Mouse (Mus musculus): ENCODE data around the gene Trabd. TPM values are rescaled to one million over a fixed set of nuclear protein-coding genes. Genes with fewer than 3 reads are reported as not detected.

Trabd gene
- total RNA-seq, 2 experiments from 2014 or later = 45.6 to 50.5 TPM

DNA sequence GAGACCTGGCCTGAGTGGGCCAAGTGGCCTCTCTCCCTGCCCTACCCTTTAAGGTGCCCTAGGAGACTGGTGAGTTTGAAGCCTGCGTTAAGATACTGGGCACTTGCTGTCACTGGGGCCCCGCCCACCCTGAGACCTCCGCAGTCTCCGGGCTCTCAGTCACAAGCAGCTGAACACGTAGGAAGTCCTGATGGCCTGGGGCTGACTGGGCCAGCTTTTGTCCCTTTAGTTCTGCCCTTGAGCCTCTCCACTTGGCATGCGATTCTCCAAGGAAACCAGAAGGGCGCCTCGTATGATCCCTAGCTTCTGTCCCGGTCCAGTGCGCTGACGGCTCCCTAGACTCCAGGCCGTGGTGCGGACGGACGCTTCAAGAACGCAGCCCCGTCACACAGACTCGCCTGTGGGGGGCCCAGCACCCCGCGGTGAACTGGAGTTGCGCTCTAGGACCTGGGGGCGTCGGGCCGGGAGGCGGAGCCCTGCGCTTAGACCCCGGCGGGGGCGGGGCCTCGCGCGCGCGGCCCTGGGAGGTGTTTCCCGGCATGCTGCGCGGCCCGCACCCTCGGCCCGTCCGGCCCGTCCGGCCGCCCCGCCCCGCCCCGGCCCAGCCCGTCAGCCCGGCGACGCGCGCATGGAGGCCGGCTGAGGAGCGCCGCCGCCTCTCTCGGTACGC lies 689 bp downstream of the Trabd start:
- intact Hi-C loops (cut with DNase I) = loop anchor here (2.0 kb wide), 1 partner anchor 135 kb away; the partner anchor contains the start of gene Ppp6r2

DNA sequence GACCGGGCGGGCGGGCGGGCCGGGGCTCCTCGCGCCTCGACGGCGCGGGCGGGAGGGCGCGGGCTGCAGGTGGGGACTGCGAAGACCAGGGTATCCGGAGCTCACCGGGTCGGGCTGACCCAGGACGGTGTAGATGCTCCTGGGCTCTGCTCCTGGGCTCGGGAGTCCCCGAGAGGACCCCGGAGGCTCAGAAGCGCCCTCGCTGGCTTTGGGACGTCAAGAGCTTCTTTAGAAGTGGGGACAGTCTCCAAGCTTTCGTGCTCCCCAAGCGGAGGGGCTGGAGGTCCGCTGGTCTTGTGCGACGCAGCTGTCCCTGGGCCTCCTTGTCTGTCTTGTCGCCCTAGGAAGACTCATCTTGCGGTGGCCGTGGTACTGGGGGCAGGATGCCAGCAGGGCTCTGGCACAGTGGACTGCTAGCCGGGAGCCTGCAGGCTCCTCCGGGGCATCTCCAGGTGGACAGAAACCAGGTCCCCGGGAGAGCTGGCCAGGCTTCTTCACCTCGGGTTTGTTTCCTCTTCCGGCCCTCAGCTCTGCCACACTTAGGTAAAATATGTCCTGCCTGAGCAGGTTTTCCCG lies 1.3 kb downstream of the Trabd start:
- intact Hi-C loops (cut with DNase I) = loop anchor here (2.0 kb wide), 1 partner anchor 135 kb away; the partner anchor contains the start of gene Ppp6r2
- DNase-seq = peak in 1 of 2 experiments; percentile 50

More for the DNA sequence above, 689 bp downstream of the Trabd start:
- DNase-seq = peak; percentile 87 to 90

DNA sequence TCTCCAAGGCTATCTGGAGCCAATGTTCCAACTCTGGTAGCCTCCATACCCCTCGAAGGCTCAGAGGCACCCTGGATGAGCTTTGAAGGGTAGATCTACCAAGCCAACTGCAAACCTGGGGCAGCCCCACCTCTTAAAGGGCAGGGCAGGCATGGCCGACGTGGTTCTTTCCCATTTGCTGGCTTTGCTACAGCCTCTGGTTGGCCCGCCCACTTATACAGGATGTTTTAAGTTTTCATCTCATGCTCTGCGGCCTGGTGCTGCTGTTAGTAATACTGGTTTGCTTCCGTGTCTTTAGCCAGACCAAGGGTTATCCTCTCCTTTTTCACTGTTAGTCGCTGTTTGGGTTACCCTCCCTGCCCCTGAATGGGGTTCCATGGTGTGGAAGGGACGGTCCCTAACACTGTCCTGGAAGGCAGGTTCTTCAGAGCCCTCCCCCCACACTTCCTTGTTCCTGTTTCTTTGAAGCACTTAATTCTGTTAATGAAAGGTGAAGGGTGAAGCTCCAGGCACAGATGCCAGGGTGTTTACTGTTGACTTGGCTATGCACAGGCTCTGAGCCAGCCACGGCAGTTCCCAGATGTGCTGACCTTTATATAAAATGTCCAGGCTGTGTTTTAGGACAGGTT lies 3.4 kb downstream of the Trabd start:
- DNase-seq = peak; percentile 34 to 35
- intact Hi-C loops (cut with DNase I) = loop anchor here (2.0 kb wide), 1 partner anchor 260 kb away; the partner anchor contains the start of genes Alg12 and Creld2

DNA sequence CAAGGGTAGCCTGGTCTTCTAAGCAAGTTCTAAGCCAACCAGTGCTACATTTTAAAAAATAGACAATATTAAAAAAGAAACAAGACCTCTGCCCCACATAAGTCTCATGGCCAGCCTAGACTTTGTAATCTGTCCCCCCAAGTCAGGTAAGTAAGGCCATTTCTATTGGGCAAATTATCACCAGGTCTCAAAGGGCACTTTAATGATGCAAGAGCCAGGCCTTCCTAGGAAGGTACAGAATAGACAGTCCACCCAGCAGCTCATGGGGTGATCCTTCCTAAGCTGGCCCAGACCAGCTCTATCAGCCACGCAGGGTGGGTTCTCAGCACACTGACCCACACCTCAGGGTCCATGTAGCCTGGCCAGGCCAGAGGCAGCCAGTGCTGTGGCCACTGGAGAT lies 9.0 kb downstream of the Trabd start:
- DNase-seq = no peak
- intact Hi-C loops (cut with DNase I) = no loop called here

DNA sequence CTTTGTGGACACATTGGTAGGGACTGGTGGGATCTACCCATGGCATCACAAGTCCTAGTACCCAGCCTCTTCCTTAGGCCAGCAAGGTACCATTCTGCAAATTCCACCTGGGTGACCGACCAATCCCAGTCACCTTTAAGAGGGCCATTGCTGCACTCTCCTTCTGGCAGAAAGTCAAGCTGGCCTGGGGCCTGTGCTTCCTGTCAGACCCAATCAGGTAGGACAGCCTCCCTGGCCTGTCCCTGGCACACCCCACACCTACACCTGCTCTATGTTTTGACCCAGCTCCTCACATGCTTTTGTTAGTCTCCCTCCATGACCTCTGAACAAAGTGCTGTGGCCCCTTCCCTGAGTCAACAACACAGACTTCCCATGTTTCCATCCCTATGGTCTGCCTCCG lies 9.9 kb downstream of the Trabd start:
- no peak for DNase-seq
- intact Hi-C loops (cut with DNase I) = no loop called here

DNA sequence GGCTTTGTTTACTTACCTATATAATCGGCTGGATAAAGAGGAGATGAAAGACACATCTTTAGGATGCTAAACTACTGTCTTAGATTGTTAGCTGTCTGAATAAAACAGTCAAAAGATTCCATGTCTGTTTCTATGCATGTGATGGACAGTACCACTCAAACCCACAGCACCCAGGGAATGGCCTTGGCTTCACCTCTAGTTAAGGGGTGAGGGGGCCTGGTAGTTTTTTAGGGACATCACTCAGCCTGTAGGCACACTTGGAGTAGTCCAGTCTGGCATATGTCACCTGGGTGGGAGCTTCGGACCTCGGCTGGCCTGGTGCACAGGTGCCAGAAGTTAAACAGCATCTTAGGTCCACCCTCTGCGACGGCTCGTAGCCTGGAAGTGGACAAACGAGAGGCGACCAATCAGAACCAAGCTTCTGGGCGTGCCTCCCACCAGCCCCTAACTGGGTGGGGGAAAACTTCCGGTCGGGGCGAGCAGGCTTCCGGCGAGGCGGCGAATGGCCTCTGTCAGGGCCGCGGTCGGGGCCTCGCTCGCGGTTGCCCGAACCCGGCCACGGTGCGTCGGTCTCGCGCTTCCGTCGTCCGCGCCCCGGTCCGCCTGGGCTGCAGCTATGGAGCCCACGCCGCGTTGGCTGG lies 13.8 kb downstream of the Trabd start, which contains the start of gene Selenoo:
Gene Selenoo, plus strand, starts transcription at position 478 of the 641 bp plus-strand sequence.
- intact Hi-C loops (cut with DNase I) = loop anchor here (1.0 kb wide), 1 partner anchor 11 kb away; no protein-coding TSS in a partner anchor
- peak; percentile 89 to 93 for DNase-seq

DNA sequence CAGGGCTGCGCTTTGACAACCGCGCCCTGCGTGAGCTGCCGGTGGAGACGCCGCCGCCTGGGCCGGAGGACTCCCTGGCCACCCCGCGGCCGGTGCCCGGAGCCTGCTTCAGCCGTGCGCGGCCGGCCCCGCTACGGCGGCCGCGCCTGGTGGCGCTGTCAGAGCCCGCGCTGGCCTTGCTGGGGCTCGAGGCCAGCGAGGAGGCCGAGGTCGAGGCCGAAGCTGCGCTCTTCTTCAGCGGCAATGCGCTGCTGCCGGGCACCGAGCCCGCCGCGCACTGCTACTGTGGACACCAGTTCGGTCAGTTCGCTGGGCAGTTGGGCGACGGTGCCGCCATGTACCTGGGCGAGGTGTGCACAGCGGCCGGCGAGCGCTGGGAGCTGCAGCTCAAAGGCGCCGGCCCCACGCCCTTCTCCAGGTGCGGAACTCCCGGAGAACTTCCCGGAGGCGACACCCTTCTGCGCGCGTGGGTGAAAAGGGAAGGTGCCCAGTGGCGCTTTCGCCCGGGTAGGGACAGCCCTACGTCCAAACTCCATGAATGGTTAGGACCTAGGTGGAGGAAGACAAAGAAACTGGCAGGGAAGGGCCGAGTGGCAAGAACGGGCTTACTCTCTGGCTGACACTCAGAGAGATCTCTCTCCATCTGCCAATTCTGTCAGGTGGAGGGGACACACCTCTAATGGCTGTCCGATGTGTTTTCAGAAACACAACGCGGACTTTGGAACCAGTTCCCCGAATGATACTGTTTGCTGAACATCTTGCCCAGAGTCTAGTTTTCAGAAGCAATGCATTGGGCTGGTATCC lies 14.5 kb downstream of the Trabd start:
- DNase-seq = no peak
- intact Hi-C loops (cut with DNase I) = loop anchor here (1.0 kb wide), 1 partner anchor 12 kb away; no protein-coding TSS in a partner anchor

DNA sequence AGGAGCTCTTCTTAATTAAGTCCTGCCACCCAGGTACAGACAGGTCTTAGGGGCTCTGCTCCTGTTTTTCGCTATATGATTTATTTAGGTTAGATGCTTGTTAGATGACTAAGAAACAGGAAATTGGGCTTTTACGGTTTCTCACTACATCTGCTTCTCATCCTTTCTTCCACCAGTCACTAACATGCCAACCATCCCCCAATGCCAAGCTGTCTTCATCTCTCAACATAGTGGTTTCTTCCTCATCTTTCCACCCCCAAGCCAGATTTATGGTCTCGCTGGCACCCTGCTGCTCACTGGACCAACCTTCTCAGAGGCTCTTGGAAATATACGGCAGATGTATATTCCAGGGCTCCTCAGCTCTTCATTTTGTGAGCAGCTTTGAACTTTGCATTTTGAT lies 15.7 kb downstream of the Trabd start:
- intact Hi-C loops (cut with DNase I) = no loop called here
- no peak for DNase-seq

DNA sequence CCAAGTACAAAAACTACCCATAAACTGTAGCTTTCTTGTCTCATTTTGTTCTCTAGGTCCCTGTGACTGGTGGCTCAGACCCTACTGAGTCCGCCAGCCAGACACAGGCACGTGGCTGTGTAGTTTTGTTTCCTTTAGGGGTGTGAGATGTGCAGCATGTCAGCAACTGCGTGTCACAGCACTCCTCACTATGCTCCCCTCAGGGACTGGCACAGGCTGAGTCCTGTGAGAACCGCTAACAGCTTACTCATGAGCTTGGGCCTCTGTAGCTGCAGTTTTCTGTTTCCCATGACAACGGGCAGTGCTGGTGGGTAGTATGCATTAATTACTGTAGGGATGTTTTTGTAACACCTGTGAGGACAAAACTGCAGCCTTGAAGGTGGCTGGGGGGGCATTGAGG lies 17.3 kb downstream of the Trabd start:
- DNase-seq = no peak
- intact Hi-C loops (cut with DNase I) = no loop called here

DNA sequence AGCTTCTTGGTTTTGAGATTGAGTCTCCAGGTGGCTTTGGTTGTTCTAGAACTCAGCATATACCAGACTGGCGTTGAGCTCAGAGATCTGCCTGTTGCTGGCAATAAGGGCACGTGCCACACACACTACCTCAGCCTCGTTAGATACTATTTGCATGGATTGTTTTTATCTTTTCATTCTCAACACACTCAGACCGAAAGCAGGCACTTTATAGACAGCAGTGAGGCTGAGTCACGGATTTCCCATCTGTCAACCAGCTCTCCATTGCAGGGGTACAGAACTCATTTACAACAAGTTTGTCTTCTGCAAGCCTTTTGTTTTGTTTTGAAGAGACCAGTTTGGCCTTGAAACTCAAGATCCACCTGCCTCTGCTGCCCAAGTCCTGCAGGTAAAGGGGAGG lies 22.5 kb downstream of the Trabd start:
- intact Hi-C loops (cut with DNase I) = no loop called here
- no peak for DNase-seq

DNA sequence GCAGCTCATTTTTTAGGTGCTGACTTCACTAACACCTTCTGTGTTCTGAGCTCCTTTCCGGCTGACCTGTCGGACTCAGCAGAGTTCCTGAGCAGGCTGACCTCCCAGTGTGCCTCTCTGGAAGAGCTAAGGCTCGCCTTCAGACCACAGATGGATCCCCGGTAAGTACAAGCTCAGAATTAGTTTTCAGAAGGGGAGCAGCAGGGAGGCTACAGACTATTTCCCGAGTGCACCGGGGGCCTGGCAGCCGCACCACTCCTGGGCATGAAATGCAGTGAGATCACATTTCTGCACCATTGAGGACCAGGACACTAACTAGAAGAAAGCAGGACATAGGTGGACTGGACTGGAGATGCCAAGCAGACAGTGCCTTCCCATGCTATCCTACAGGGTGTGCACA lies 23.7 kb downstream of the Trabd start:
- DNase-seq = no peak
- intact Hi-C loops (cut with DNase I) = no loop called here

DNA sequence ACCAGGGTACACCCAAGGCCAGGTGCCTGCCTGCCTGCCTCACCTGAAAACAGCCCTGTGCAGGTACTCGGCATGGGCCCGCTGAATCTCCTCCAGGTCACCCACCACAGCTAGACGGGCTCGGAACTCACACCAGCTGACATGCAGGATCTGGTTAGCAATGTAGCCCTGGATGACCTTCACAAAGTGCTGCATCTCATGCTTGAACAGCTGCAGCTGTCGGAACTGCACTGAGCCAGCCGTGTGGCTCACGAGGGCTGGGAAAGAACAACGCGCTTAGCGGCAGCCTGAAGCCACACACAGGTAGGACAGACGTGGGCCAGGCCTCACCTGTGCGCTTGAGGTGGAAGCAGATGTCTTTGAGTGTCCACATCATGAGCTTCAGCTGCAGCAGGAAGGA lies 25.9 kb downstream of the Trabd start:
- intact Hi-C loops (cut with DNase I) = no loop called here
- DNase-seq = no peak

DNA sequence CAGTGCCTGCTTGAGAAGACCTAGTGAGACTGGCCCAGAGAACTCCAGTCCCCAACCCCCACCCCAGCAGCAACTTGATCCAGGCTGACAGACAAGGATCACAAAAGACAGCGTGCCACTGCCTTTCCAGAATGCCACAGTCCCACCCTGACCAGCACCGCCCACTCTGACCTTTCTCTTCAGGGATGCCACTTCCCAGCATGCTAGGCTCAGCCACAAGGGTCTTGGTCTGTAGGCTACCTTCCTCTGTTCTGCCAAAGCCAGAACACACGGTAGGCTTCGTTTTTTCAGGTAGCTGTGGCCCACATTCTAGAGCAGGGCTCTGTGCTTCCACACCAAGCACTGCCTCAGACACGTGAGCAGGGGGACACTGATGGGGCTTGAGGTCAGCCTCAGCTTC lies 27.7 kb downstream of the Trabd start:
- intact Hi-C loops (cut with DNase I) = no loop called here
- no peak for DNase-seq

DNA sequence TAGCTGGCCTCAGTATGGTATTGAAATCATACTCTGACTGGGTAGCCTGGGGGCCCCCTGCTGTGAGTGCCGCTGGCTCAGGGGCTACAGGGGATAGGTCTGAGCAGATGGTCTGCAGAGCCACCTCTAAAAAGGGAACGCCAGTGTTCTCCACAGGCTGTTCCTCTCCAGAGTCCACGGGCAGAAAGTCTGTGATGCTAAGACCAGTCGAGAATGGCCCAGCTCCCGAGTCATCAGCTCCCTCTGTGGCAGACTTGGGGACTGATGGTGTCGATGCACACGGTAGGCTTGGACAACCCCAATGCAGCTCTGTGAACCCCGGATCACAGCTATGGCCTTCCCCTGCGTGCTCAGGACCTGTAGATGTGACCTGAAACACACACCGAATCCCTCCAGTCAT lies 29.0 kb downstream of the Trabd start:
- intact Hi-C loops (cut with DNase I) = no loop called here
- DNase-seq = no peak

DNA sequence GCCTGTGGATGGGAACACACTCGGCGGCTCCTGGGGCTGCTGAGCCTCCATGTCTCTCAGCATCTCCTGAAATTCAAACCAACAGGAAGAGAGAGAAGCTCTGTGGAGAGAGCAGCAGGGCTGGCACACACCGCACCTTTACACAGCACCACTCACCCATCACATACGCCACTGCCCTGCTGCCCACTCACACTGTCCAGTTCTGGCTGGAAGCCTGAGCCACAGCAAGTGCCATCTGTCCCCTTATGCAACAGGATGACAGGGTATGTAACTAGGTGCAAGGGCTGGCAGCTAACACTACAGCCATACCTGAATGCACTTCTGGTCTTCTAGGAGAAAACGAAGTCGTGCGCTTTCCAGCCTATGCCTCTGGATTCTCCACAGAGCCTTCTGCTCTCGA lies 29.5 kb downstream of the Trabd start:
- no peak for DNase-seq
- intact Hi-C loops (cut with DNase I) = no loop called here

DNA sequence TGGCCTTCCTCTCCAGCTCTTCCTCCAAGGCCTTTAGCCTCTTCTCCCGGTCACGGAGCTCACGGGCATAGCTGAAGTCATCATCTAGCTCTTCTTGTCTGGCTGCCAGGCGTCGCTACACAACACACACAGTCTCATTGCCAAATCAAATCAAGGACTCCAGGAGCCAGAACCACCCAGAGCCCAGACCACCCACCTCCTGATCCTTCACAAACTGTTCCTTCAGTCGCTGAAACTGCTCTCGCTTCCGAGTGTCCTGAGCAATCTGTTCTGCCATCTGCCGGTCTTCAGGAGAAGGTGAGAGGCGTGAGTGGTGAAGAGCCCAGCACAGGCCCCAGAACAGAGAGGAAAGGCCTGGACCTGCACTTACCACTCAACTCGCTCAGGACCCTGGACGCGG lies 31.1 kb downstream of the Trabd start:
- intact Hi-C loops (cut with DNase I) = no loop called here
- DNase-seq = no peak

DNA sequence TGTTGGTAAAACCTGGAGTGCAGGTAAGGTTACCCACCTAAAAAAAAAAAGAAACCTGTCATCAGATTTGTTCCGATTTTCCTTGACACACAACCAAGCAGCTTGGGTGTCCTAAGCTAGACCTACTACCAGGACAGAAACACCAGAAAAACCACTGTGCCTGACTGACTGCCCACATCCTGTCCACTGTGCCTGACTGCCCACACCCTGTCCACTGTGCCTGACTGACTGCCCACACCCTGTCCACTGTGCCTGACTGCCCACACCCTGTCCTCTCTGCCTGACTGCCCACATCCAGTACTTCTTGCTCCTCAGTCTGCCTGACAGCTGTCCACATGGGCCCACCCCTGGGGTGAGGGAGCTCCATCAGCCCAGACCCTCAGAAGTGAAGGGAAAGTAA lies 32.1 kb downstream of the Trabd start:
- intact Hi-C loops (cut with DNase I) = no loop called here
- DNase-seq = no peak

DNA sequence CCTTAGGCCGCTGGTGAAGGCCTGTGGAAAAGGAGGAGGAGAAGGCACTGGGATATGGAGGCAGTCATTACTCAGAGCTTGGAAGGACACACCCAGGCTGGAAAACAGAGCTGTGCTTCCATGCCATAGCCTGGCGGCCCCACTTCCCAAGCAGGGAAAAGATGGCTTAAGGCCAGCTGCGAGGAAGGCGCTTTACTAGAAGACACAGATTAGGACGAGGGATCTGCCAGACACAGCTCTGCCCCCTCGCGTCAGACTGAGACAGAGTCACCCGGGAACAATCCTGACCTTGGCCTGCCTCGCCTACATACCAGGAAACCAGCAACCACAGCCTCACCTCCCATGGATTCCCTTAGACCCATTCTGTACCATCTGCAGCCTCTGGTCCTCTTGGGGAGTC lies 35.2 kb downstream of the Trabd start:
- intact Hi-C loops (cut with DNase I) = no loop called here

DNA sequence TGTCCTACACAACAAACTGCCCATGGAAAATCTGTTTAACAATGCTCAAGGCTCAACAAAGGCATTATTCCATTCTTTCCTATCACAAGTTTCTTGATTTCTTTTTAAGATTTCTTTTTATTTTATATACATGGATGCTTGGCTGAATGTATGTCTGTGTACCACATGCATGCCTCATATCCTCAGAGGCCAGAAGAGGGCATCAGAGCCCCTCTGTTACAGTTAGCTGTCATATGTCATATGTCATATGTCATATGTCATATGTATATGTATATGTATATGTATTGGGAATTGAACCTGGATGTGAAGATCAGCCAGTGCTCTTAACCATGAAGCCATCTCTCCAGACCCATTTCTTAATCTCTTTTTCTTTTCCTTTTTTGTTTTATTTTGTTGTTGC lies 43.1 kb downstream of the Trabd start:
- DNase-seq = no peak
- intact Hi-C loops (cut with DNase I) = no loop called here

More for the DNA sequence above, 35.2 kb downstream of the Trabd start:
- peak in 1 of 2 experiments; percentile 25 for DNase-seq

DNA sequence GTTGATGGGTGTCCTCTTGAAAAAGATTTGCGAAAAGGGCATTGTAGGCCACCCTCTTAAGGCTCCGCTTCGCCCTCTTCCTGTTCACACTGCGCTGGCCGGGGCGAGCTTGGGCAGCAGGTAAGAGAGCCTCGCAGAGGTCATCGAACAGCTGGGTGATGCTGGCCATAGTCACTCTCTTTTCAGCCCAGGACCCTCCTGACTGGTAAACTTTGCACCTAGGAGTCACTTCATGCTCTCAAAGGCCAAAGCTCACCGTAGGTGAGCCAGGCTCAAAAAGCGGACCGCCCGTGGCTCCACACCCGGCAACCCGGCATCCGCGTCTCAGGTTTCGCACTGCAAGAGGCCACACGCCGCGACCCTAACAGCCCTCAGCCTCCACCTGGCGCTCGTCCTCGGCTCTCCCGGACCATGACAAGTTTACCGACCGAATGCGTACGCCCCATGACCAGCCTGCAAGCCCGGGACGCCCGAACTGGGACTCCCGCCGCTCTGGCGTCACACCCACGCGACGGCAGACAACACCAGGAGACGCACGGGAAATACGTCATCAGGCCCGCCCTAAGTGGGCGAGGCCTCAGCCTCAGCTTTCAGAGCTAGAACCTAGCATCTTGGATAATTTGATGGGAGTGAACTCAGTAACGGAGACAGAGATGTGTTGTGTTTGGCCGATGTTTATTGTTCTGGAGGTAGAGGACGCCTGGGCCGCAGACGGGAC lies 47.9 kb downstream of the Trabd start, which contains the start of gene Tubgcp6:
Gene Tubgcp6, minus strand, starts transcription at position 464 of the 718 bp plus-strand sequence.
- intact Hi-C loops (cut with DNase I) = loop anchor here (2.0 to 5.0 kb wide), 2 partner anchors 88 to 234 kb away; partner anchors contain the start of genes Lmf2, Ncaph2 and Ppp6r2
- peak; percentile 96 to 97 for DNase-seq

Measured in heart, postnatal 36 days (tissue).